Mouse (Mus musculus): Measurements from ENCODE around the gene C130026I21Rik.
"Not testable (repeated sequence)": the region's sequence is repeated elsewhere in the genome, so short reads cannot be mapped to it uniquely, and the experiment has no call there.

C130026I21Rik gene

GRCm38 (mm10) chr1:85270466-85270865, at the start of gene C130026I21Rik:
Gene C130026I21Rik, minus strand, starts transcription at chr1:85270566.
- not testable (repeated sequence) for DNase-seq (ENCODE audit: low read depth, low spot score)

GRCm38 (mm10) chr1:85287063-85287462, 16.7 kb upstream of the C130026I21Rik start:
- not testable (repeated sequence) for DNase-seq (ENCODE audit: low read depth, low spot score)

- DNase-seq (ENCODE audit: low read depth, low spot score), result not testable (repeated sequence)
These were observed 6.1 kb upstream of the C130026I21Rik start for GRCm38 (mm10) chr1:85276421-85276820.

GRCm38 (mm10) chr1:85258634-85259033, 11.7 kb downstream of the C130026I21Rik start:
- DNase-seq (ENCODE audit: low read depth, low spot score), result not testable (repeated sequence)

GRCm38 (mm10) chr1:85255217-85255616, 15.1 kb downstream of the C130026I21Rik start:
- not testable (repeated sequence) for DNase-seq (ENCODE audit: low read depth, low spot score)

- DNase-seq (ENCODE audit: low read depth, low spot score), result not testable (repeated sequence)
These were observed 19.2 kb downstream of the C130026I21Rik start for GRCm38 (mm10) chr1:85251211-85251610.

GRCm38 (mm10) chr1:85248985-85249384, 21.4 kb downstream of the C130026I21Rik start:
- DNase-seq (ENCODE audit: low read depth, low spot score), result not testable (repeated sequence)

- not testable (repeated sequence) for DNase-seq (ENCODE audit: low read depth, low spot score)
These were observed 23.4 kb downstream of the C130026I21Rik start for GRCm38 (mm10) chr1:85246776-85247460.

- DNase-seq (ENCODE audit: low read depth, low spot score), result not testable (repeated sequence)
These were observed 24.1 kb downstream of the C130026I21Rik start for GRCm38 (mm10) chr1:85246266-85246665.

GRCm38 (mm10) chr1:85244941-85245340, 25.4 kb downstream of the C130026I21Rik start:
- not testable (repeated sequence) for DNase-seq (ENCODE audit: low read depth, low spot score)

- DNase-seq (ENCODE audit: low read depth, low spot score), result not testable (repeated sequence)
These were observed 27.3 kb downstream of the C130026I21Rik start for GRCm38 (mm10) chr1:85243023-85243422.

- DNase-seq (ENCODE audit: low read depth, low spot score), result not testable (repeated sequence)
These were observed 31.2 kb downstream of the C130026I21Rik start for GRCm38 (mm10) chr1:85239018-85239775.

- DNase-seq (ENCODE audit: low read depth, low spot score), result not testable (repeated sequence)
These were observed 63.8 kb downstream of the C130026I21Rik start for GRCm38 (mm10) chr1:85206531-85206930.

GRCm38 (mm10) chr1:85199523-85199922, 70.8 kb downstream of the C130026I21Rik start:
- DNase-seq (ENCODE audit: low read depth, low spot score), result not testable (repeated sequence)

GRCm38 (mm10) chr1:85198647-85199350, 71.6 kb downstream of the C130026I21Rik start:
- DNase-seq (ENCODE audit: low read depth, low spot score), result not testable (repeated sequence)

GRCm38 (mm10) chr1:85196732-85197131, 73.6 kb downstream of the C130026I21Rik start:
- not testable (repeated sequence) for DNase-seq (ENCODE audit: low read depth, low spot score)

- DNase-seq (ENCODE audit: low read depth, low spot score), result not testable (repeated sequence)
These were observed 76.6 kb downstream of the C130026I21Rik start for GRCm38 (mm10) chr1:85193761-85194160.

- not testable (repeated sequence) for DNase-seq (ENCODE audit: low read depth, low spot score)
These were observed 88.4 kb downstream of the C130026I21Rik start for GRCm38 (mm10) chr1:85181981-85182380.

GRCm38 (mm10) chr1:85178971-85179370, 91.4 kb downstream of the C130026I21Rik start:
- DNase-seq (ENCODE audit: low read depth, low spot score), result not testable (repeated sequence)

GRCm38 (mm10) chr1:85162841-85163240, 107.5 kb downstream of the C130026I21Rik start:
- DNase-seq (ENCODE audit: low read depth, low spot score), result not testable (repeated sequence)

GRCm38 (mm10) chr1:85155151-85155550, 115.2 kb downstream of the C130026I21Rik start:
- DNase-seq (ENCODE audit: low read depth, low spot score), result not testable (repeated sequence)

- DNase-seq (ENCODE audit: low read depth, low spot score), result not testable (repeated sequence)
These were observed 136.7 kb downstream of the C130026I21Rik start for GRCm38 (mm10) chr1:85133671-85134070.
